Mouse (Mus musculus) MEL-GATA-1-ER (cell line): ENCODE data around the gene Mdga1.
"Not testable (repeated sequence)": the region's sequence is repeated elsewhere in the genome, so short reads cannot be mapped to it uniquely, and the experiment has no call there.

Experiments used
- DNase-seq: peaks from one replicate; pipeline ENCODE4 v3.0.0-alpha.2; 2012; ENCODE audit warnings: low read depth; ENCODE audit errors: extremely low read depth

The Mdga1 gene

GRCm38 (mm10) chr17:29800096-29800455 is 169.8 kb downstream of the Mdga1 start:
- DNase-seq = no peak

- DNase-seq = no peak
These were observed 170.3 kb downstream of the Mdga1 start for GRCm38 (mm10) chr17:29799398-29800095.

GRCm38 (mm10) chr17:29798151-29798550 is 171.7 kb downstream of the Mdga1 start:
- DNase-seq = no peak

- no peak for DNase-seq
These were observed 173.1 kb downstream of the Mdga1 start for GRCm38 (mm10) chr17:29796787-29797186.

- no peak for DNase-seq
These were observed 173.8 kb downstream of the Mdga1 start for GRCm38 (mm10) chr17:29796086-29796485.

- DNase-seq = no peak
These were observed 174.7 kb downstream of the Mdga1 start for GRCm38 (mm10) chr17:29795050-29795770.

- no peak for DNase-seq
These were observed 178.3 kb downstream of the Mdga1 start for GRCm38 (mm10) chr17:29791531-29792050.

GRCm38 (mm10) chr17:29790231-29790740 is 179.6 kb downstream of the Mdga1 start:
- no peak for DNase-seq

- DNase-seq = no peak
These were observed 180.2 kb downstream of the Mdga1 start for GRCm38 (mm10) chr17:29789715-29790114.

GRCm38 (mm10) chr17:29788573-29788972 is 181.3 kb downstream of the Mdga1 start:
- DNase-seq = no peak

- no peak for DNase-seq
These were observed 185.1 kb downstream of the Mdga1 start for GRCm38 (mm10) chr17:29784820-29785219.

- DNase-seq = not testable (repeated sequence)
These were observed 188.4 kb downstream of the Mdga1 start for GRCm38 (mm10) chr17:29781472-29781871.

- no peak for DNase-seq
These were observed 191.9 kb downstream of the Mdga1 start for GRCm38 (mm10) chr17:29778021-29778420.
